Mouse (Mus musculus) fat pad, adult 2 months (tissue): ENCODE results near the gene Mta2.
A peak's percentile ranks its signal among the peaks of the same experiment; 100 is the strongest.

ENCODE experiments used
- DNase-seq: peaks from one replicate; pipeline ENCODE4 v3.0.0-alpha.2; 2011; ENCODE audit warnings: low read depth, low spot score; ENCODE audit errors: extremely low read depth

Mta2 gene

GRCm38 (mm10) chr19:8928689-8929223 is 12.9 kb upstream of the Mta2 start:
- DNase-seq: no peak

DNA sequence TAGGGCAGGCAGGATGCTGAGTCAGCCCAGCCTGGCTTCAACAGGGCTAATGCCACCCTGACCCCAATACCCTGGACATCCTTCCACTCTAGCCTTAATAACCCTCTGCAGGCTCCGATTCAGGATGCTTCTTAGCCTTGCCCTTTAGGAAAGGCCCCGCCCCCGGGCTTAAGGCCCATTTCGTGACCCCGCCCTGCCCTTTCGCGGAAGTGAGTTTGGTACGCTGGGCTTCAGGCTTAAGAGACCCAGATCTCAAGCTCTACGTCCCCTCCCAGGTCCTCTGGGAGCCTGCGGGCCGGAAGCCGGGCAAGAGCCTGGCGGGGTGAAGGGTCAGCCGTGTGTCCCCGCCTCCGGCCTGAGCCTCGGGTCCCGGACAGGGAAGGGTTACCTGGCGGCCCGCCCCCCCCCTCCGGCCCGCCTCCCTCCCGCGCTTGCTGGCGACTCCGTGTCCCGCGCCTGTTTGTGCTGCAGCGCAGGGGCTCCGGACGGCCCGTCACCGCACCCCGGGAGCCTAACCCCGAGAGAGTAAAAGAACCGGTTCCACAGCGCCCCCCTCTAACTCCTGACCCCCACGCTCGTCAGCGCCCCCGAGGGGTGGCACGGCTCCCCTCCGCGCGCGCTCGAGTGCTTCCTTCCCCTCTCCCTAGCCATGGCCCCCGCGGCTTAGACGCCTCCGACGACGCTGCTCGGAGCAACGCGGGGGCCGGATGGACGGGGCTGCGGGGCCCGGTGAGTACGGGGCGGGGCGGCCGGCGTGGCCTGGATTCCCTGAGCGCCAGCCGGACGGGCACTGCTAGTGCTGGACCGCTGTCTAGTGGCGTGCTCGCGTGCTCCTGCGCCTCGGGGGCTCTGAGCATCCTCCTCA is 12.2 kb upstream of the Mta2 start, which contains the start of the genes Rom1 and Eml3:
Gene Rom1 (minus strand): TSS at position 133 of the 865 bp plus-strand sequence.
Gene Eml3 (plus strand): TSS at position 329 of the 865 bp plus-strand sequence.
- DNase-seq: no peak

DNA sequence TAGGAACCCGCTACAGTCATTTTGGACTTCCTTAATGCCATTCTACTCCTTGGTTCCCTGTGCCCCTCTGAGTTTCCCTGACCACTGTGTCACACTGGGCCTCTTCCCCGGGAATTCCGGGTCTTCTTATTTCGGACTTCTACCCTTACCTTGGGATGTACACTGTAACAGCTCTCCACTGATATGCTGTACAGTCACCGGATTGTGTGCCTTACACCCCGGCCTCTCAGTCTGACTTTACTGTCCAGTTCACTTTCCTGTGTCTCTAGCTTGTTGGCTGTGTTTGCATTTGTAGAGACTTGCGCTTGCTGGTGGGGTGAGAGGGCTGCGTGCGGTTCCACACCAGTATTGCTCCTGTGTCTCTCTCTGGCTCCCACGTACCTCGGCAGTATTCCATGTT is 11.6 kb upstream of the Mta2 start:
- DNase-seq: no peak

GRCm38 (mm10) chr19:8930771-8931170 is 10.9 kb upstream of the Mta2 start:
- no peak for DNase-seq

- DNase-seq: no peak
Observed at GRCm38 (mm10) chr19:8936736-8937135, 4.9 kb upstream of the Mta2 start.

DNA sequence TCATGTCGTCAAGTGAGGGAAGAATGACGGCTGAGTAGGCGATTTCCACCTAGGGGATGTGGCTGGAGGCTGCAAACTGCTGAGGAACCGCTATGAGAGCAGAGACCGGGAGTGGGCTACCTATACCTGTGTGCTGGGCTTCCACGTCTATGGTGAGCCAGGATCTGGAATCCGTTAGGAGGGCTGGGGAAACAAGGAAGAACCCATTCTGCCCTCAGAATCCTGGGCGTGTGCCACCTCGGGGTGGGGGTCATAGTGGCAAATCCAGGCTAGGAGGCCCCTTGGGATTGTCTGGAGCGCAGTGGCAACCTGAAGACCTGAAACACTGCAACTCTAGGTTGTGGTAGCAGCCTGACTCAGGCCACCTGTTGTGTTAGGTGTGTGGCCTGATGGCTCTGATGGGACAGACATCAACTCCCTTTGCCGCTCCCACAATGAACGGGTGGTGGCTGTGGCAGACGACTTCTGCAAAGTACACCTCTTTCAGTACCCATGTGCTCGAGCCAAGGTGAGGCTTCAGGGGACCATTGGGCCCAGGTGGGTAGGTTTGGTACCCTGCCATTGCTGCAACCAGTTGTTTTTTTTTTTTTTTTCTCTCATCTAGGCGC is 1.0 kb upstream of the Mta2 start:
- no peak for DNase-seq

DNA sequence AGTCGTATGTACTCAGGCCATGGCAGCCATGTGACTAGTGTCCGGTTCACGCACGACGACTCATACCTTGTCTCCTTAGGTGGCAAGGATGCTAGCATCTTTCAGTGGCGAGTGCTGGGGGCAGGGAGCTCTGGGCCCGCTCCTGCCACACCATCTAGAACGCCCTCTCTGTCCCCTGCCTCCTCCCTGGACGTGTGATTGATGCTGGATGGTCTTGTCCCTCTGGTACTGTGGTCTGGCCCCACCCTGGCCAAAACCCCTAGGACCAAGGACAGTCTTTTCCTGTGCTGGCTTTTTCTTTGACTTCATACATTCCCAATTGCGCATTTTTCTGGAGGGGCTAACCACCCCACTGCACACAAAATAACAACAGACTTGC is 550 bp upstream of the Mta2 start:
- DNase-seq: no peak

DNA sequence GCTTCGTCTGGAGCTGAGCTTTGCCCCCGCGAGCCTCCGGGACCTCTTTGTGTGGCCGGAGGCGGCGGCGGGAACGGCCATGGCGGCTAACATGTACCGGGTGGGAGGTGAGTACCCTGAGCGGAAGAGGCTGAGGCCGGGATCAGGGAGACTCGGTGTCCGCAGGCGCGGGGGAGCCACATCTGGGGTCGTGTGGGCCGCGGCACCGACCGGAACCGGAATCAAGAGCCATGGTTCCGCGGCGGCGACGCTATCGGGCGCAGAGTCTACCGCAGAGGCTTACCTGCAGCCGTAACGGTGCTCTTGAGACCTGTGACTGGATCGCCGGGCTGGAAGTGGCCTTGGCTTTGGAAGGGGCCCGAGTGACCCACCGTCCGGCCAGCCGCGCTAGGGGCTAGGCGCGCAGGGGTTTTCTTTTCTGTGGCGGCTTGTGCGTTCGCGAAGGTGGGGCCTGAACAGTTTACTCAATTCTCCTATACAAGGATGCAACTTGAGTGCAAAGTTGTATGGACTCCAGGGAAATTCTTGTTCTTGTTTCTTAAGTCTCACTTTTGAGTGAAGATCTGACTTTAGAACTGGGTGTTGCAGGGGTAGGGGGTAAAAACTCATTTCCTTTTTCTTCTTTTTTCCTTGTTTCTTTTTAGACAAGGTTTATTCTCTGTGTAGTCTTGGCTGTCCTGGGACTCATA is 745 bp downstream of the Mta2 start:
- no peak for DNase-seq

GRCm38 (mm10) chr19:8943047-8943446 is 1.4 kb downstream of the Mta2 start:
- no peak for DNase-seq

- peak; percentile 61 for DNase-seq
Observed at GRCm38 (mm10) chr19:8944062-8944461, 2.4 kb downstream of the Mta2 start.

- DNase-seq: no peak
Observed at GRCm38 (mm10) chr19:8944750-8945149, 3.1 kb downstream of the Mta2 start.

- DNase-seq: no peak
Observed at GRCm38 (mm10) chr19:8945251-8945650, 3.6 kb downstream of the Mta2 start.

DNA sequence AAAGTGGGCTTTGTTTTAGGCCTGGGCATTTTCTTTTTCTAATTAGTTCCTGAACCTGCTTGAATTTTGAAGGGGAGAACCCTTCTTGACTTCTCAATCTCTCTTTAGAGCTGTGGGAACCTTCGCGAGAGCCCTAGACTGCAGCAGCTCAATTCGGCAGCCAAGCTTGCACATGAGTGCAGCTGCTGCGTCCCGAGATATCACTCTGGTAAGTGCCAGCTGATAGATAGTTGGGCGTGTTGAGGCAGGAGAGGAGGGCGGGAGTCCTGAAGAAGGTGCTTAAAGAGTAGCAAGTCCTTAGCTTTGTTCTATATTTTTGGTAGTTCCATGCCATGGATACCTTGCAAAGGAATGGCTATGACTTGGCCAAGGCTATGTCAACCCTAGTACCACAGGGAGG is 5.3 kb downstream of the Mta2 start:
- no peak for DNase-seq

- no peak for DNase-seq
Observed at GRCm38 (mm10) chr19:8950190-8950589, 8.5 kb downstream of the Mta2 start.

GRCm38 (mm10) chr19:8952241-8952640 is 10.6 kb downstream of the Mta2 start:
- no peak for DNase-seq

DNA sequence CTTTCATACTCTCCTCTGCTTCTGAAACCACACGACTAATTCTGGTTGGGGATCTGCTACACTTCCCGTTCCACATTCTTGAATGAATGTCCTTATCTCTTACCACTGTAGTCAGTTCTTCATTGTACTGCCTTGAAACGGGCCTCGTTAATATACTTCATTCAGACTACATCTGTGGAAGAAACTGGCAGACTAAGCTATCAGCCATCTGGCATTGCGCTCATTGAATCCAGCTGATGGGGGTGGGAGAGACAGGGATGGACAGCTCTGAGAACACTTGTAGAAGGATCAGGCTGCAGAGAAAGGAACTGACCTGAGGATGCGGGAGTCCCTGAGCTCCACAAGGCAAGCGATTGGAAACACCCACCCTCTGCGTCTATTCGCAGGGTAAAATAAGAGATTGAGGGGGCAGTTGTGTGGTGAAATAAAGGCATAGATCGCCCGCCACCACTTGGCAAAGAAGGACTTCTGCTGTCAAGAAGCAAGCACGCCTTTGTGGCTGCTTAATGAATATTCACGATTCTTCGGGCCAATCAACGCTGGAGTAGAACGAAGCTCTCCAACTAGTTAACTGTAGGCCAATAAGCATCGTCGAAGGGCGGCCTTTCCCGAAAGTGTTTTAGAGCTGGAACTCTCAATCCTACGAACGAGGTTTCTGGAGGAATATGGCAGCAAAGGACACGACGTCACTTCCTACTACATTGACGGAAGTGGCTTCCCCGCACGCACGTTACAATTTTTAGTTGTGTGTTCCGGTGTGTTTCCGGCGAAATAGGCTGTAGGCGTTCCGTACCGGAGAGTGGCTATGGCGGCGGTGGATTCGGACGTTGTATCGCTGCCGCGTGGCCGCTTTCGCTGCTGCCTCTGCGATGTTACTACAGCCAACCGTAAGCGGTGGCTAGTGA is 11.7 kb downstream of the Mta2 start, which contains the start of gene Tut1:
Gene Tut1 (plus strand): TSS at position 713 of the 905 bp plus-strand sequence.
- DNase-seq: peak; percentile 93

GRCm38 (mm10) chr19:8954171-8954570 is 12.5 kb downstream of the Mta2 start:
- DNase-seq: no peak

DNA sequence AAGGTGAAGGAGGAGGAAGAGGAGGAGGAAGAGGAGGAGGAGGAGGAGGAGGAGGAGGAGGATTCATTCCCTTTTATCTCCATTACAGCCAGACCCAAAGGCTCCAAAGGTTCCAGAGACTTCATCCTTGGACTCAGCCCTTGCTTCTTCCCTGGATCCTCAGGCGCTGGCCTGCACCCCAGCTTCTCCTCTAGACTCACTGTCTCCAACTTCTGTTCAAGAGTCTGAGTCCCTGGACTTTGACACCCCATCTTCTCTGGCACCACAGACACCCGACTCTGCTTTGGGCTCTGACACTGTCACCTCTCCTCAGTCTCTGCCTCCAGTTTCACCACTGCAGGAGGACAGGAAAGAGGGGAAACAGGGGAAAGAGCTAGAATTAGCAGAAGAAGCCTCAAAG is 20.6 kb downstream of the Mta2 start:
- no peak for DNase-seq

GRCm38 (mm10) chr19:8965075-8965474 is 23.4 kb downstream of the Mta2 start:
- no peak for DNase-seq

- DNase-seq: no peak
Observed at GRCm38 (mm10) chr19:8965771-8966170, 24.1 kb downstream of the Mta2 start.
